Mouse (Mus musculus): ENCODE measurements around the gene Atg101. TPM values are rescaled to one million over a fixed set of nuclear protein-coding genes. Genes with fewer than 3 reads are reported as not detected.
A peak's percentile ranks its signal among the peaks of the same experiment; 100 is the strongest.

The Atg101 gene
- polyA plus RNA-seq, 1 experiment from 2014 or later, result 69.9 TPM

DNA sequence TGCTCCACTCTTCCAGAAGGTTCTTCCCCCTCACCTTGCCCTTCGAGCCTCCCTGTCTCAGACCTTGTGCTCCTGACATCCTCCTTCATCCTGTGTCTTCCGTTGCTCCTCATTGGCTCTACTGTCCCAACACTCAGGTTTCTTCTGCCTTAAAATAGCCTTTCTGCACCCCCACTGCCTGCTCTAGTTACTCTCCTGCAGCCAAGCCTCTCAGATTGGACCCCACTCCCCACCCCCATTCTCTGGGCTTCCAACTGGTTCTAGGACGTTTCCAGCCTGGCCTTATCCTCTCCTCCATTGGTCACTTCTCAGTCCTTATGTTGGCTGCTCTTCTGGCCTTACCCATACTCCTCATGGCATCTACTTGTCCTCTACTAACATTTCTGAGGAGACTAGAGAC lies 18.1 kb downstream of the Atg101 start:
- no peak for ATAC-seq (ENCODE audit: insufficient number of reproducible peaks, low FRiP score, low TSS enrichment, low read depth)
- no peaks in the 10 kb centered on the region for H3K9me3 ChIP-seq (replicated peaks)
- H3K4me3 ChIP-seq (replicated peaks), result no peak overlapping the region
- no peaks in the 10 kb centered on the region for H3K27me3 ChIP-seq
- H3K9ac ChIP-seq, result no peak overlapping the region
- 0 out of 2 replicates have a peak, but pooled peaks cover 6% of the 10 kb centered on the region for H3K4me1 ChIP-seq
- no peak overlapping the region for H3K27ac ChIP-seq (replicated peaks)
- no peaks in the 10 kb centered on the region for H3K36me3 ChIP-seq
- WGBS, result 74% methylated on average over 3 of the region's 3 CpGs
- H3K4me2 ChIP-seq (replicated peaks), result no peak overlapping the region

DNA sequence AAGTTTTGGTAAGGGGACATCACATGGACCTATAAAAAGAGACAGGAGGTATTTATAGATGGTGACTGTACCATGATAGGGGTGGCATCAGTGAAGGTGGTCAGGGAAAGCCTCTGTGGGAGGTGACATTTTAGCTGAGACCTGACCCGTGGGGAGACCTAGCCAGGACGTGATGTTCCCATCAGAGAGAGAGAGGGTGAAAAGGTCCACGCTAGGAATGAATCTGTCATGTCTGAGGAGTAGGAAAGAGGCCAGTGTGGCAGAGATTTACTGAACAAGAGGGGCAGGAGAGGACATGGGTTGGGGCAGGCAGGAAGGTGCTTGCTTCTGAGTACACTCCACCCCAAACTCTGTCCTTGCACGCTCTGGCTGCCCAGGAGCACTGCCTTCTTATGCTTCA lies 19.8 kb downstream of the Atg101 start:
- no peak for ATAC-seq (ENCODE audit: insufficient number of reproducible peaks, low FRiP score, low TSS enrichment, low read depth)
- H3K27me3 ChIP-seq, result no peaks in the 10 kb centered on the region
- no peak overlapping the region for H3K4me2 ChIP-seq (replicated peaks)
- no peaks in the 10 kb centered on the region for H3K36me3 ChIP-seq
- no peaks in the 10 kb centered on the region for H3K9me3 ChIP-seq (replicated peaks)
- H3K27ac ChIP-seq (replicated peaks), result no peak overlapping the region
- no peak overlapping the region for H3K9ac ChIP-seq
- no peak overlapping the region for H3K4me3 ChIP-seq (replicated peaks)
- 76% methylated on average over 4 of the region's 4 CpGs for WGBS
- peaks cover 3% of the 10 kb centered on the region for H3K4me1 ChIP-seq

DNA sequence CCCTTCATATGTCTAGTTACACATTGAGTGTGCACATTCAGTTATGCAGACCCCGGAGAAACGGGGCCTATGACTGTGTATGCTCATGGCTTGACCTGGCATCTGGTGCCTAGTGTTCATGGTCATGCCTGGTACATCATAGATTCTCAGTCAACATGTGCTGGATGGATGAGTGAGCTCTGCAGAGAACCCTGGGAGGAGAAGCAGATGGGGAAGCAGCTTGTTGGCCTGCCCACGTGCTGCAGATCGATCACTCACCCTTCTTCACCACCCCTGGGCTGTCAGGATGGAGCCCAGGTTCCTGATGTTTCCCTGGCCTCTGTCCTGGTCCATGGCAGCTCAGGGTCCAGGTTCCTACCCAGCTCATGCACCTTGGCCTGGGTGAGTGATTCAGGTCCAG lies 22.4 kb downstream of the Atg101 start:
- WGBS, result 94% methylated on average over 4 of the region's 4 CpGs
- no peak for ATAC-seq (ENCODE audit: insufficient number of reproducible peaks, low FRiP score, low TSS enrichment, low read depth)
- no peak overlapping the region for H3K9ac ChIP-seq
- H3K4me2 ChIP-seq (replicated peaks), result no peak overlapping the region
- H3K36me3 ChIP-seq, result no peaks in the 10 kb centered on the region
- peaks cover 9% of the 10 kb centered on the region for H3K4me1 ChIP-seq
- no peaks in the 10 kb centered on the region for H3K9me3 ChIP-seq (replicated peaks)
- H3K27ac ChIP-seq (replicated peaks), result no peak overlapping the region
- H3K27me3 ChIP-seq, result no peaks in the 10 kb centered on the region
- no peak overlapping the region for H3K4me3 ChIP-seq (replicated peaks)

DNA sequence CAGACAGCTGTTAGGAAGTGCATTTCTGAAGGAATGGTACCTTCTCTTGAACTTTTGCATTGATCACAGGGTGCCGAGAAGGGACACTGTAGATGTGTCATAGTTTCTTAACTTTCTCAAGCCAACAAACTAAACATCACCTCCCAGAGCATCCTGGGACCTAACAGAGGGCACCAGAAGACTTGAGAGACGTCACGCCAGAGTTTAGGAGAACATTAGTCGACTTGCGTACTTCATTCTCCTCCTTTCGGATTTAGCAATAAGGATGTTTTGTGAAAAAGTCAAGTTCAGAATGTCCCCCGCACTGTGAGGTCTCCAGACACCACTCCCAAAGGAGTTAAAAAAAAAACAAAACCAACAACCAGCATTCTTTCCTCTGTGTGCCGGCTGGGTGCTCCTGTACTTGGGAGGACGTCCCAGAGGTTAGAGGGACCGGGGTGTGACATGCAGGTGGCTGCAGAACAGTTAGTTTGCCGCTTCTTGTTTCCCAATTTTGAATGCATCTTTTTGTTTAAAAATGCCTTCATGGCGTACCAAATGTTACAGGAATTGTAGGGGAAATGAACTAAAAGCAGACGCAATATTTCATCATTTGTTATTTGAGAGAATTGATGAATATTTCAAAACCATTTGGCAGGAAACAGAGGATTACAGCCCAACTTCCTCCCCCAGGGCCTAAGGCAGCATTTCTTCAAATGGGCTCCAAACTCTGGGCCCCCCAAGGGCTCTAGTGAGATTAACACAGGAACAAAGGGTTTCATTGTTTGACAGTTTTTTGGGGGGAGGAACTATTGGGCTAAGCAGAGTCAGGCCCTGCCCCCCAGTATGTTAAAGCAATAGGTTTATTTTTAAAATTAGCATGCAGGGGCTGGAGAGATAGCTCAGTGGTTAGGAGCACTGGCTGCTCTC lies 24.6 kb downstream of the Atg101 start:
- H3K27ac ChIP-seq (replicated peaks), result peak overlapping the region; percentile 39
- no peak overlapping the region for H3K4me2 ChIP-seq (replicated peaks)
- H3K4me1 ChIP-seq, result peaks cover 9% of the 10 kb centered on the region
- no peak for ATAC-seq (ENCODE audit: insufficient number of reproducible peaks, low FRiP score, low TSS enrichment, low read depth)
- H3K27me3 ChIP-seq, result no peaks in the 10 kb centered on the region
- no peaks in the 10 kb centered on the region for H3K36me3 ChIP-seq
- H3K9me3 ChIP-seq (replicated peaks), result no peaks in the 10 kb centered on the region
- WGBS, result 35% methylated on average over 13 of the region's 13 CpGs
- H3K9ac ChIP-seq, result no peak overlapping the region
- no peak overlapping the region for H3K4me3 ChIP-seq (replicated peaks)

DNA sequence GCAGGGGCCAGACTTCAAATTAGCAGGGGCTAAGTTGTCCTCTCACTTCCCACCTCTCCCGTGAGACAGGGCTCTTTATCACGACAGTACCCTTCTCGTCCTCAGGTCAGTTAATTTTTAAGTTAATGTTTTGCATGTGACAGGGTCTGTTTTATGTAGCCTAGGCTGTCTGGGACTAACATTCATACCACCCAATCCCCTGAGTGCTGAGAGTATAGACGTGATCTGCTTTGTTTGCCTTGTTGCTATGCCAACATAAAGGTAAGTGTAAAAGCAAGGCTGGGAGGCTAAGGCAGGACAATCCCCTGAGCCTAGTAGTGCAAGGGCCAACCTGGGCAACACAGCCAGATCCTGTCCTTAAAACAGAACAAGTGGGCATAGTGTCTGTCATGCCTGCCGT lies 25.4 kb downstream of the Atg101 start:
- H3K36me3 ChIP-seq, result no peaks in the 10 kb centered on the region

DNA sequence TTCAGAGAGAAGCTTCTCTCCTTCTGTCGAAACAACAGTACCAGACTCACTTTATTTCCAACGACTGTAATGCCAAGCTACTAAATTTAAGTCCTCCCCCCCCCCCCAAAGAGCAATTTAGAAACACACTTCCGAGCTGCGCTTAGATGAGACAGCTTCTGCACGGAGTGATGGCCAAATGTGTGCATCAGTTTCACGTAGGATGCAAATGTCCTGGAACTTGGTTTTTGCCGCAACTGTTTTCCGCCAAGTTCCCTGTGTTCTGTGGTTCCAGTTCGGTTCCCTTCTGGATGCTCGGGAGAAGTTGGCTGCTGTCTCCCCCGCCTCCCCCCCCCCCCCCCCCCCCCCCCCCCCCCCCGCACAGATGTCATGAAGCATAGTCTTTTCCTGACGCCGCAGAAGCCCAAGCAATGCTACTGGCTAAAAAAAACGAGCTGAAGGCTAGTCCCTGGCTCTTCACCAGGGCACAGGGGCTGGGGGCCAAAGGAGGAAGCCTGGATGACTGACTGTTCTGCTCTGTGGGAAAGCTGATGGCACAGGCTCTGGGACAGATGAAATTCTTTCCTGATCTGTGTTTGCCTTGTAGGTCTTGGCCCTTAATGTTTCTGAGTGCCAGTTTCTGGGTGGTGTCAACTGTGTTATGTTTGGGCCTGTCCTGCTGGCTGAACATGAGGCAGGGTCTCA lies 27.2 kb downstream of the Atg101 start:
- H3K9ac ChIP-seq, result no peak overlapping the region
- H3K4me3 ChIP-seq (replicated peaks), result no peak overlapping the region
- no peaks in the 10 kb centered on the region for H3K36me3 ChIP-seq
- peaks cover 17% of the 10 kb centered on the region for H3K4me1 ChIP-seq
- H3K27ac ChIP-seq (replicated peaks), result no peak overlapping the region
- no peaks in the 10 kb centered on the region for H3K27me3 ChIP-seq
- WGBS, result 35% methylated on average over 13 of the region's 15 CpGs
- H3K9me3 ChIP-seq (replicated peaks), result no peaks in the 10 kb centered on the region
- ATAC-seq (ENCODE audit: insufficient number of reproducible peaks, low FRiP score, low TSS enrichment, low read depth), result no peak
- no peak overlapping the region for H3K4me2 ChIP-seq (replicated peaks)

More for the DNA sequence above, 25.4 kb downstream of the Atg101 start:
- Histone ChIP-seq H3K9me3 (replicated peaks) (no peaks in the 10 kb centered on the region), H3K9ac (no peak overlapping the region), H3K27ac (replicated peaks) (no peak overlapping the region), H3K4me2 (replicated peaks) (no peak overlapping the region), H3K27me3 (no peaks in the 10 kb centered on the region), H3K4me1 (peaks cover 9% of the 10 kb centered on the region), H3K4me3 (replicated peaks) (no peak overlapping the region)
- ATAC-seq (ENCODE audit: insufficient number of reproducible peaks, low FRiP score, low TSS enrichment, low read depth), result no peak
- 39% methylated on average over 5 of the region's 5 CpGs for WGBS

DNA sequence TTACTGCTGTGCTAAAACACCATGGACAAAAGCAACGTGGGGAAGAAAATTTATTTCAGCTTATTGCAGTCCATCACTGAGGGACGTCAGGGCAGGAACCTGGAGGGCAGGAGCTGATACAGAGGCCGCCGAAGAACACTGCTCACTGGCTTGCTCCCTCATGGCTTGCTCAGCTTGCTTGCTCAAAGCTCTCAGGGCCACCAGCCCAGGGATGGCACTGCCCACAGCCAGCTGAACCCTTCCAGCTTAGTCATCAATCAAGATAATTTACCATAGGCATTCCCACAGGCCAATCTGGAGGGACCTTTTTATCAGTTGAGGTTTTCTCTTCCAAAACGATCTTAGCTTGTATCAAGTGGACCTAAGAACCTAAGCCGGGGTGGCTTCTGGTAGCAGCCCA lies 27.9 kb downstream of the Atg101 start:
- no peaks in the 10 kb centered on the region for H3K9me3 ChIP-seq (replicated peaks)
- H3K4me1 ChIP-seq, result peaks cover 19% of the 10 kb centered on the region
- no peak overlapping the region for H3K27ac ChIP-seq (replicated peaks)
- no peak for ATAC-seq (ENCODE audit: insufficient number of reproducible peaks, low FRiP score, low TSS enrichment, low read depth)
- no peaks in the 10 kb centered on the region for H3K27me3 ChIP-seq
- no peaks in the 10 kb centered on the region for H3K36me3 ChIP-seq
- H3K4me3 ChIP-seq (replicated peaks), result no peak overlapping the region
- 81% methylated on average over 6 of the region's 6 CpGs for WGBS
- H3K4me2 ChIP-seq (replicated peaks), result no peak overlapping the region
- no peak overlapping the region for H3K9ac ChIP-seq

DNA sequence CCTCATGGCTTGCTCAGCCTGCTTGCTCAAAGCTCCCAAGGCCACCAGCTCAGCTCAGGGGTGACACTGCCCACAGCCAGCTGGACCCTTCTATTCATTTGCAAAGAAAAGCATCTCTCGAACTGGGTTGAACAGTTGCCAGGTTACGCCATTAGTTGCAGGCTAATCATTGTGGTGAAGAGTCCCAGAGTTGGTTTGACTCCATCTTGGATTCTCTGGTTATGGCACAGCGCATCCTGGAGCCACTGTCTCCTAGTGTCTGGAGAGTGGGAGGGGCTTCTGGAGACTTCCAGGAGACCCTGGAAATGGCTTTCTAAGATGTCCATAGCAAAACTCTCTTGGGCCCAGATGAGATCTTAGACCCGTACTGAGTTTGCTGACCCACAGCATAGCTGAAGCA lies 31.3 kb downstream of the Atg101 start:
- WGBS, result 88% methylated on average over 4 of the region's 4 CpGs
- 0 out of 2 replicates have a peak, but pooled peaks cover 10% of the 10 kb centered on the region for H3K4me1 ChIP-seq
- H3K36me3 ChIP-seq, result no peaks in the 10 kb centered on the region
- H3K4me2 ChIP-seq (replicated peaks), result peak overlapping the region; percentile 56
- no peak overlapping the region for H3K9ac ChIP-seq
- no peaks in the 10 kb centered on the region for H3K9me3 ChIP-seq (replicated peaks)
- no peak for ATAC-seq (ENCODE audit: insufficient number of reproducible peaks, low FRiP score, low TSS enrichment, low read depth)
- no peak overlapping the region for H3K27ac ChIP-seq (replicated peaks)
- H3K27me3 ChIP-seq, result no peaks in the 10 kb centered on the region
- peak overlapping the region; percentile 43; the same call in 1 of the 2 replicates for H3K4me3 ChIP-seq (replicated peaks)

DNA sequence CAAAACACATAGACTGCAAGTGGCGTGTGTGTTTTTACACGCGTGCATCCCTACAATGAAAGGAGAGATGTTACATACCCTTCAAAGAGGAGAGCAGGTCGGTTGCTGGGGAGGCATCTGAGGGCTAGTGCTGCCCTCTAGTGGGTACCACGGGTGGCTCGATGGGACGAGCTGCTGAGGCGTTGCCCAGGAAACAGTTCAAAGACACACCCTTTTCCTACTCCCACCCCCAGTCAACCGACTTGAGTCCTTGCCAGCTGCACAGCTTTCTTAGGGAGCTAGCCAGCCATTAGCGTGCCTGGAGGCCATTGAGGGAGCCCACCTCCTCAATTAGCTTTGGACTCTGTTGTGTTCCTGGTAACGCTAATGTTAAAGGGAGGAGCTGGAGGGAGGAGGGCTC lies 31.8 kb downstream of the Atg101 start:
- H3K9me3 ChIP-seq (replicated peaks), result no peaks in the 10 kb centered on the region
- H3K27ac ChIP-seq (replicated peaks), result no peak overlapping the region
- peak overlapping the region; percentile 56 for H3K4me2 ChIP-seq (replicated peaks)
- H3K36me3 ChIP-seq, result no peaks in the 10 kb centered on the region
- H3K9ac ChIP-seq, result no peak overlapping the region
- no peaks in the 10 kb centered on the region for H3K27me3 ChIP-seq
- 2% methylated on average over 11 of the region's 11 CpGs for WGBS
- peak; percentile 79 for ATAC-seq (ENCODE audit: insufficient number of reproducible peaks, low FRiP score, low TSS enrichment, low read depth)
- H3K4me3 ChIP-seq (replicated peaks), result peak overlapping the region; percentile 43
- 0 out of 2 replicates have a peak, but pooled peaks cover 10% of the 10 kb centered on the region for H3K4me1 ChIP-seq

DNA sequence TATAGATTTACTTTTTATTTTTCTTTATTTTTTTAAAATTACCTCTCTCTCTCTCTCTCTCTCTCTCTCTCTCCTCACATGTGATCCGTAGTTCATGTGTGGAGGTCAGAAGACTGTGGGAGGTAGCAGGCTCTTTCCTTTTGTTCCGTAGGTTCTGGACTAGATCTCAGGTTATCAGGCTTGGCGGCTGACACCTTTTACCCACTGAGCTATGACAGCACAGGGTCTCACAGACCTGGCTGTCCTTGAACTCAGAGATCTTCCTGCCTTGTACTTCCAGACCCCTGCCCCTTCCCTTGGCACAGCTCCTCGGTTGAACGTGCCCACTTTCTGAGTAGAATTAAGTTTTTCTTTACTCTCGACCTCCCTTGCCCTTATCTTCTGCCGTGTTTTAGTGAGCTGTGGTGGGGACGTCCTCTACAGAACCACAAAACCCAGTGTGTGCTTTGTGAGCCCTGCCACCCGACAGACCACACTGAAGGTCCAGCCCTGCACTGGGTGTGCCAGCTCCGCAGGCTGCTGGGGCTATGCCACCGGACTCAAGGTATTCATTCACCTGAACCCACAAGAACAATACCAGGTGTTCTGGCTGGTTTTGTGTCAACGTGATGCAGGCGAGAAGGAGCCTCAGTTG lies 32.3 kb downstream of the Atg101 start:
- no peaks in the 10 kb centered on the region for H3K9me3 ChIP-seq (replicated peaks)
- no peak overlapping the region for H3K27ac ChIP-seq (replicated peaks)
- no peak for ATAC-seq (ENCODE audit: insufficient number of reproducible peaks, low FRiP score, low TSS enrichment, low read depth)
- H3K9ac ChIP-seq, result no peak overlapping the region
- H3K4me1 ChIP-seq, result 0 out of 2 replicates have a peak, but pooled peaks cover 10% of the 10 kb centered on the region
- no peaks in the 10 kb centered on the region for H3K36me3 ChIP-seq
- peak overlapping the region; percentile 56 for H3K4me2 ChIP-seq (replicated peaks)
- 59% methylated on average over 13 of the region's 13 CpGs for WGBS
- H3K27me3 ChIP-seq, result no peaks in the 10 kb centered on the region
- H3K4me3 ChIP-seq (replicated peaks), result peak overlapping the region; percentile 43
